Comparison of ENCODE assay signal across 11 mouse cellular contexts in the genomic region with DNA sequence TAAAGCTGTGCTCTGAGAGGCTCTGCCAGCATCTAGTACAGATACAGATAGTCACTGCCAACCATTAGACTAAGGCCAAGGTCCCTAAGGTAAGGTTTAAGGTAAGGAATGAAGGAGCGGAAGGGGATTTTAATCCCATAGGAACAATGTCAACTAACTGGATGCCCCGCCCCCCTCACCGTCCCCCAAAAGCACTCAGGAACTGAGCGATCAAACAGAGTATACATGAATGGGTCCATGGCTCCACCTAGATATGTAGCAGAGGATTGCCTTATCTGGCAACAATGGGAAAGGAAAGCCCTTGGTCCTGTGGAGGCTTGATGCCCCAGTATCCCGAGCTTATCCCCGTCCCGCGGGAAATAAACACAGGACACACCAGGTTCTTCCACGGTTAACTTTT. TPM values are rescaled to one million over a fixed set of nuclear protein-coding genes. Genes with fewer than 3 reads are reported as not detected.
DNase-seq lines count a peak whose midpoint lies in the region; ATAC-seq and TF ChIP-seq lines count a peak whose summit lies in the region.
"Not testable (repeated sequence)": the region's sequence is repeated elsewhere in the genome, so short reads cannot be mapped to it uniquely, and the experiment has no call there.
"Had no signal": no experiment of that assay in that cellular context is flagged by ENCODE, and none has a peak within 500 bp of the region (broad histone marks: within the 10 kb centered on the region; RNA-seq: fewer than 3 reads in every experiment).

No protein-coding gene starts in this region.

- H3K27ac ChIP-seq in CH12.LX (ENCODE audit: insufficient read depth, low read depth); embryonic facial prominence, embryonic 15.5 days (replicated peaks); gastrocnemius, adult 2 months; hindbrain, embryonic 10.5 days; intestine, embryonic 16.5 days (ENCODE audit: low read length); limb, embryonic 14.5 days (replicated peaks; ENCODE audit: low read depth, low read length); midbrain, embryonic 11.5 days (ENCODE audit: low read depth, low read length); neural tube, embryonic 14.5 days (ENCODE audit: low read depth, low read length): not testable (repeated sequence)

- H3K79me2 ChIP-seq in CH12.LX (replicated peaks; ENCODE audit: control insufficient read depth, extremely low read depth, insufficient read depth, poor library complexity, severe bottlenecking): not testable (repeated sequence)

- dilution Hi-C loops in CH12.LX (cut with MboI; ENCODE audit: extremely low pct_ligation_motif_present, extremely low pct_unique_long_range_greater_than_20kb, low sequenced_read_pairs): not testable (repeated sequence)

- not testable (repeated sequence) for TF ChIP-seq POLR2A in CH12.LX (IDR thresholded peaks at IDR 0.05; ENCODE audit: low read depth, low read length); limb, embryonic 14.5 days (IDR thresholded peaks at IDR 0.05; ENCODE audit: borderline replicate concordance, extremely low read depth, insufficient read depth, insufficient read length)

- H3K4me2 ChIP-seq in CH12.LX (ENCODE audit: insufficient read depth, low read depth, poor library complexity, severe bottlenecking): peak overlapping the region; percentile 50; the same call in 1 of the 2 replicates
- peak overlapping the region; percentile 40 for H3K4me2 ChIP-seq in embryonic facial prominence, embryonic 15.5 days (replicated peaks)
- H3K4me2 ChIP-seq in intestine, embryonic 16.5 days (ENCODE audit: low read depth, low read length): 0 out of 2 replicates have a peak overlapping the region, but pooled peaks have one; percentile 22
- peak overlapping the region; percentile 26; the same call in 1 of the 2 replicates for H3K4me2 ChIP-seq in limb, embryonic 14.5 days (replicated peaks; ENCODE audit: low read depth, low read length, severe bottlenecking)
- peak overlapping the region; percentile 31 for H3K4me2 ChIP-seq in midbrain, embryonic 11.5 days
- not testable (repeated sequence) for H3K4me2 ChIP-seq in neural tube, embryonic 14.5 days (ENCODE audit: low read depth, low read length)

- not testable (repeated sequence) for H3K4me3 ChIP-seq in CH12.LX (replicated peaks in 1 of 3; ENCODE audit: low read depth in 2 of 3, low read length in 2 of 3, poor library complexity in 1 of 3); embryonic facial prominence, embryonic 15.5 days (replicated peaks); intestine, embryonic 16.5 days (ENCODE audit: low read length); limb, embryonic 14.5 days (replicated peaks; ENCODE audit: low read length); midbrain, embryonic 11.5 days (ENCODE audit: low read depth, low read length); neural tube, embryonic 14.5 days (ENCODE audit: low read depth, low read length)
- peak overlapping the region; percentile 49 for H3K4me3 ChIP-seq in gastrocnemius, adult 2 months
- H3K4me3 ChIP-seq in hindbrain, embryonic 10.5 days: peak overlapping the region; percentile 33; the same call in 1 of the 2 replicates

- intact Hi-C loops in gastrocnemius, adult 2 months (cut with DNase I): not testable (repeated sequence)

- not testable (repeated sequence) for H3K9ac ChIP-seq in CH12.LX (ENCODE audit: insufficient read depth, low read depth); embryonic facial prominence, embryonic 15.5 days; intestine, embryonic 16.5 days (ENCODE audit: low read depth, low read length); limb, embryonic 14.5 days (ENCODE audit: low read depth, low read length, severe bottlenecking); midbrain, embryonic 11.5 days (ENCODE audit: low read length); neural tube, embryonic 14.5 days (replicated peaks; ENCODE audit: low read depth, low read length)

- not testable (repeated sequence) for H3K4me1 ChIP-seq in CH12.LX (ENCODE audit: control insufficient read depth in 1 of 2, insufficient read depth in 2 of 2); intestine, embryonic 16.5 days (ENCODE audit: control insufficient read depth, insufficient read depth, low read length); limb, embryonic 14.5 days (ENCODE audit: control insufficient read depth, insufficient read depth, low read length); midbrain, embryonic 11.5 days (ENCODE audit: control insufficient read depth, insufficient read depth, low read length); neural tube, embryonic 14.5 days (ENCODE audit: control insufficient read depth, insufficient read depth, low read length)
- peaks cover 10% of the 10 kb centered on the region for H3K4me1 ChIP-seq in embryonic facial prominence, embryonic 15.5 days
- H3K4me1 ChIP-seq in hindbrain, embryonic 10.5 days (replicated peaks): peaks cover 15% of the 10 kb centered on the region

- not testable (repeated sequence) for H3K9me3 ChIP-seq in CH12.LX (replicated peaks; ENCODE audit: low read length); embryonic facial prominence, embryonic 15.5 days (replicated peaks); hindbrain, embryonic 10.5 days; intestine, embryonic 16.5 days (ENCODE audit: control insufficient read depth, low read length); limb, embryonic 14.5 days (ENCODE audit: control insufficient read depth, low read length); midbrain, embryonic 11.5 days (ENCODE audit: control insufficient read depth, low read length); neural tube, embryonic 14.5 days (ENCODE audit: control insufficient read depth, low read length)

- not testable (repeated sequence) for H3K36me3 ChIP-seq in CH12.LX (replicated peaks in 1 of 2; ENCODE audit: control insufficient read depth in 1 of 2, insufficient read depth in 1 of 2, low read length in 1 of 2); embryonic facial prominence, embryonic 15.5 days; hindbrain, embryonic 10.5 days; intestine, embryonic 16.5 days (ENCODE audit: control insufficient read depth, insufficient read depth, low read length); limb, embryonic 14.5 days (ENCODE audit: control insufficient read depth, insufficient read depth, low read length); midbrain, embryonic 11.5 days (ENCODE audit: control insufficient read depth, insufficient read depth, low read length); neural tube, embryonic 14.5 days (ENCODE audit: control insufficient read depth, insufficient read depth, low read length)

- TF ChIP-seq CTCF in CH12.LX (conservative IDR thresholded peaks at IDR 0.05 in 1 of 2, IDR thresholded peaks at IDR 0.05 in 1 of 2; ENCODE audit: low read depth in 2 of 2, low read length in 2 of 2); gastrocnemius, adult 2 months (IDR thresholded peaks at IDR 0.05): not testable (repeated sequence)

- H3K27me3 ChIP-seq in CH12.LX (replicated peaks): not testable (repeated sequence)
- peaks cover 25% of the 10 kb centered on the region for H3K27me3 ChIP-seq in embryonic facial prominence, embryonic 15.5 days
- H3K27me3 ChIP-seq in hindbrain, embryonic 10.5 days (ENCODE audit: insufficient read depth, poor library complexity, severe bottlenecking): peaks cover 45% of the 10 kb centered on the region
- H3K27me3 ChIP-seq in intestine, embryonic 16.5 days (replicated peaks; ENCODE audit: control insufficient read depth, insufficient read depth, low read length): peaks cover 12% of the 10 kb centered on the region; the same call in 1 of the 2 replicates
- peaks cover 23% of the 10 kb centered on the region; the same call in 1 of the 2 replicates for H3K27me3 ChIP-seq in limb, embryonic 14.5 days (ENCODE audit: control insufficient read depth, insufficient read depth, low read length)
- peaks cover 15% of the 10 kb centered on the region; the same call in 1 of the 2 replicates for H3K27me3 ChIP-seq in midbrain, embryonic 11.5 days (ENCODE audit: control insufficient read depth, insufficient read depth, low read length)
- peaks cover 11% of the 10 kb centered on the region for H3K27me3 ChIP-seq in neural tube, embryonic 14.5 days (ENCODE audit: control insufficient read depth, insufficient read depth, low read length)

- not testable (repeated sequence) for TF ChIP-seq RAD21 in CH12.LX (IDR thresholded peaks at IDR 0.05; ENCODE audit: low read depth, low read length)

- not testable (repeated sequence) for ATAC-seq in embryonic facial prominence, embryonic 15.5 days (ENCODE audit: insufficient number of reproducible peaks, low FRiP score, low TSS enrichment, low read depth); intestine, embryonic 16.5 days; limb, embryonic 14.5 days (ENCODE audit: low FRiP score, low read depth)
- ATAC-seq in midbrain, embryonic 11.5 days (ENCODE audit: low FRiP score): peak; percentile 41; the same call in 1 of the 2 replicates
- ATAC-seq in neural tube, embryonic 14.5 days (ENCODE audit: low read depth): peak; percentile 38; the same call in 1 of the 2 replicates

- DNase-seq in CH12.LX (ENCODE audit: extremely low read depth); gastrocnemius, adult 2 months; hindbrain, embryonic 10.5 days (ENCODE audit: low spot score); limb, embryonic 14.5 days (ENCODE audit: low spot score): not testable (repeated sequence)
- DNase-seq in midbrain, embryonic 11.5 days (ENCODE audit: low spot score, missing footprints): peak; percentile 78

- WGBS in embryonic facial prominence, embryonic 15.5 days: 7% methylated on average over 9 of the region's 9 CpGs
- WGBS in hindbrain, embryonic 10.5 days: 11% methylated on average over 9 of the region's 9 CpGs
- WGBS in intestine, embryonic 16.5 days: 10% methylated on average over 9 of the region's 9 CpGs
- 9% methylated on average over 9 of the region's 9 CpGs for WGBS in limb, embryonic 14.5 days
- 11% methylated on average over 9 of the region's 9 CpGs for WGBS in midbrain, embryonic 11.5 days
- WGBS in neural tube, embryonic 14.5 days: 11% methylated on average over 9 of the region's 9 CpGs

- not testable (repeated sequence) for TF ChIP-seq EP300 in CH12.LX (IDR thresholded peaks at IDR 0.05; ENCODE audit: low read length)

- in situ Hi-C loops in CH12.LX (cut with MboI; ENCODE audit: low pct_ligation_motif_present, low pct_unique_long_range_greater_than_20kb, low sequenced_read_pairs): not testable (repeated sequence)

RNA-seq across cellular contexts. Expression of a gene that starts 4.9 kb away (rescaled TPM):
- not detected in 2 replicates for total RNA-seq in CH12.LX (2012; rRNA removed)
- total RNA-seq in CH12.LX (2014; rRNA removed): not detected in 2 replicates
- 0.25 TPM in 1 of 2 replicates, not detected in the other for polyA plus RNA-seq in CH12.LX (2012; ENCODE audit: insufficient read length, low read depth)
- 0.62 and 0.71 TPM in 2 replicates for polyA plus RNA-seq in embryonic facial prominence, embryonic 15.5 days (2015; fragmentation: Nextera tagmentation; extraction: Ambion mirVana)
- total RNA-seq in gastrocnemius, adult 2 months (2021): not detected
- 1.6 and 1.9 TPM in 2 replicates for polyA plus RNA-seq in hindbrain, embryonic 10.5 days (2016; fragmentation: Nextera tagmentation; extraction: Ambion mirVana)
- 0.29 and 0.31 TPM in 2 replicates for polyA plus RNA-seq in intestine, embryonic 16.5 days (2015; fragmentation: Nextera tagmentation; extraction: Ambion mirVana)
- 0.85 and 1.3 TPM in 2 replicates for polyA plus RNA-seq in limb, embryonic 14.5 days (2012; rRNA removed)
- polyA plus RNA-seq in limb, embryonic 14.5 days (2014; fragmentation: Nextera tagmentation; extraction: Ambion mirVana): 0.68 and 1.2 TPM in 2 replicates
- 1.00 and 1.0 TPM in 2 replicates for polyA plus RNA-seq in midbrain, embryonic 11.5 days (2014; fragmentation: Nextera tagmentation; extraction: Ambion mirVana)
- 0.37 TPM in 1 of 2 replicates, not detected in the other for polyA plus RNA-seq in neural tube, embryonic 14.5 days (2014; fragmentation: Nextera tagmentation; extraction: Ambion mirVana)
- total RNA-seq: layer of hippocampus, postnatal 36 days had no signal
- polyA plus RNA-seq: large intestine, adult 2 months had no signal

RNA-seq across cellular contexts. Expression of a gene that starts 4.9 kb away (rescaled TPM):
- total RNA-seq in CH12.LX (2012; rRNA removed) (0.13 and 0.64 TPM in 2 replicates), CH12.LX (2014; rRNA removed) (0.62 and 0.85 TPM in 2 replicates)
- polyA plus RNA-seq in CH12.LX (2012; ENCODE audit: insufficient read length, low read depth): 1.2 TPM in 2 replicates
- polyA plus RNA-seq in embryonic facial prominence, embryonic 15.5 days (2015; fragmentation: Nextera tagmentation; extraction: Ambion mirVana): 5.1 and 5.6 TPM in 2 replicates
- not detected for total RNA-seq in gastrocnemius, adult 2 months (2021)
- polyA plus RNA-seq in hindbrain, embryonic 10.5 days (2016; fragmentation: Nextera tagmentation; extraction: Ambion mirVana): 15.1 and 20.0 TPM in 2 replicates
- 3.9 and 4.1 TPM in 2 replicates for polyA plus RNA-seq in intestine, embryonic 16.5 days (2015; fragmentation: Nextera tagmentation; extraction: Ambion mirVana)
- polyA plus RNA-seq in limb, embryonic 14.5 days (2012; rRNA removed): 5.5 and 6.2 TPM in 2 replicates
- polyA plus RNA-seq in limb, embryonic 14.5 days (2014; fragmentation: Nextera tagmentation; extraction: Ambion mirVana): 7.3 and 8.5 TPM in 2 replicates
- polyA plus RNA-seq in midbrain, embryonic 11.5 days (2014; fragmentation: Nextera tagmentation; extraction: Ambion mirVana): 18.1 and 18.4 TPM in 2 replicates
- 0.29 and 0.90 TPM in 2 replicates for polyA plus RNA-seq in neural tube, embryonic 14.5 days (2014; fragmentation: Nextera tagmentation; extraction: Ambion mirVana)
- total RNA-seq: layer of hippocampus, postnatal 36 days had no signal

RNA-seq across cellular contexts. Expression of a gene that starts 14.2 kb away (rescaled TPM):
- total RNA-seq in CH12.LX (2012; rRNA removed): 6.8 and 7.5 TPM in 2 replicates
- total RNA-seq in CH12.LX (2014; rRNA removed): 1.4 and 3.5 TPM in 2 replicates
- polyA plus RNA-seq in CH12.LX (2012; ENCODE audit: insufficient read length, low read depth): 4.2 and 5.9 TPM in 2 replicates
- 11.8 and 15.8 TPM in 2 replicates for polyA plus RNA-seq in embryonic facial prominence, embryonic 15.5 days (2015; fragmentation: Nextera tagmentation; extraction: Ambion mirVana)
- 1 to 10 TPM in 1 of 2 experiments, not detected in 1; 1.2 TPM for total RNA-seq in gastrocnemius, adult 2 months (2021)
- polyA plus RNA-seq in hindbrain, embryonic 10.5 days (2016; fragmentation: Nextera tagmentation; extraction: Ambion mirVana): 21.4 and 28.9 TPM in 2 replicates
- polyA plus RNA-seq in intestine, embryonic 16.5 days (2015; fragmentation: Nextera tagmentation; extraction: Ambion mirVana): 28.0 and 30.0 TPM in 2 replicates
- polyA plus RNA-seq in limb, embryonic 14.5 days (2012; rRNA removed): 10.6 and 12.3 TPM in 2 replicates
- polyA plus RNA-seq in limb, embryonic 14.5 days (2014; fragmentation: Nextera tagmentation; extraction: Ambion mirVana): 16.7 and 23.1 TPM in 2 replicates
- polyA plus RNA-seq in midbrain, embryonic 11.5 days (2014; fragmentation: Nextera tagmentation; extraction: Ambion mirVana): 24.8 and 29.2 TPM in 2 replicates
- polyA plus RNA-seq in neural tube, embryonic 14.5 days (2014; fragmentation: Nextera tagmentation; extraction: Ambion mirVana): 1.7 TPM in 2 replicates
- total RNA-seq: ES-E14; layer of hippocampus, postnatal 36 days had no signal
